Mouse (Mus musculus) heart, postnatal 0 days (tissue): Measurements from ENCODE around the gene Nudt7. TPM values are rescaled to one million over a fixed set of nuclear protein-coding genes. Genes with fewer than 3 reads are reported as not detected.

Source experiments
- ATAC-seq: fragments of 200-750 bp; cut with Nextera tagmentation; 2 replicates; pipeline ENCODE4 v1.8.0; 2017; ENCODE audit warnings: low read depth, moderate number of reproducible peaks, moderate library complexity; ENCODE audit not compliant: insufficient read depth
- DNase-seq: peaks from one replicate; pipeline ENCODE4 v3.0.0-alpha.2; 2016; ENCODE audit warnings: low spot score
- H3K27ac ChIP-seq: fragments of 300-500 bp; sonication (generic); 2 replicates; pipeline ENCODE4 v1.5.1; 2014; ENCODE audit warnings: low read depth, mild to moderate bottlenecking
- H3K27me3 ChIP-seq: fragments of 300-500 bp; sonication (generic); 2 replicates; pipeline ENCODE4 v1.6.1; 2014; ENCODE audit warnings: low read length, mixed read lengths; ENCODE audit not compliant: control insufficient read depth, insufficient read depth
- H3K36me3 ChIP-seq: fragments of 300-500 bp; sonication (generic); replicated peaks from 2 replicates; pipeline ENCODE4 v1.6.1; 2014; ENCODE audit warnings: low read length, mixed read lengths; ENCODE audit not compliant: control insufficient read depth, insufficient read depth
- H3K4me1 ChIP-seq: fragments of 300-500 bp; sonication (generic); 2 replicates; pipeline ENCODE4 v1.6.1; 2014; ENCODE audit warnings: antibody characterized with exemption; ENCODE audit not compliant: control insufficient read depth, insufficient read depth
- H3K4me2 ChIP-seq: fragments of 300-500 bp; sonication (generic); 2 replicates; pipeline ENCODE4 v1.6.1; 2014; ENCODE audit warnings: low read depth, mild to moderate bottlenecking, low read length, moderate library complexity
- H3K4me3 ChIP-seq: fragments of 300-500 bp; sonication (generic); 2 replicates; pipeline ENCODE4 v1.5.1; 2014; ENCODE audit warnings: low read depth, low read length
- H3K9ac ChIP-seq: fragments of 300-500 bp; sonication (generic); replicated peaks from 2 replicates; pipeline ENCODE4 v1.6.1; 2014; ENCODE audit warnings: low read depth, low read length, mixed read lengths
- H3K9me3 ChIP-seq: fragments of 300-500 bp; sonication (generic); replicated peaks from 2 replicates; pipeline ENCODE4 v1.6.1; 2016; ENCODE audit warnings: low read length; ENCODE audit not compliant: control insufficient read depth
- CTCF ChIP-seq: IDR thresholded peaks from 2 replicates; pipeline ENCODE4 v1.5.1; 2016; ENCODE audit warnings: antibody characterized with exemption, control low read depth, low read depth
- EP300 ChIP-seq: IDR thresholded peaks from 2 replicates; pipeline ENCODE4 v1.6.1; 2016; ENCODE audit warnings: antibody characterized with exemption, low read depth
- WGBS: fragments of 180-500 bp; shearing (Covaris S2); extraction: QIAGEN DNeasy Blood & Tissue Kit; methylation state at CpG from one replicate; pipeline ENCODE4 v1.1.7; 2014; 5-methylcytosine and 5-hydroxymethylcytosine counted together
- polyA plus RNA-seq: library from polyadenylated mRNA; unstranded; fragments of >200 nt; fragmentation: Nextera tagmentation; extraction: Ambion mirVana; gene quantifications from 2 replicates; pipeline ENCODE4 v1.2.1, GENCODE M21; 2015
- total RNA-seq: library from RNA; depleted of rRNA; stranded (reverse); fragments of >200 nt; gene quantifications from 2 replicates; pipeline ENCODE4 v1.2.3, GENCODE M21; 2014; ENCODE audit warnings: low replicate concordance; rRNA removed

The Nudt7 gene
- total and polyA plus RNA-seq, 2 experiments from 2014 or later, result 25.3 to 66.5 TPM

- TF ChIP-seq CTCF, result no peak
- TF ChIP-seq EP300, result no peak
- Histone ChIP-seq H3K9ac (no peak overlapping the region), H3K4me3 (no peak overlapping the region), H3K9me3 (no peaks in the 10 kb centered on the region), H3K4me2 (no peak overlapping the region), H3K4me1 (no peaks in the 10 kb centered on the region), H3K27ac (no peak overlapping the region), H3K27me3 (no peaks in the 10 kb centered on the region), H3K36me3 (no peaks in the 10 kb centered on the region)
- DNase-seq (no peak), ATAC-seq (no peak)
- 85% methylated on average over 6 of the region's 6 CpGs for WGBS
These were observed 31.2 kb downstream of the Nudt7 start for GRCm38 (mm10) chr8:114164444-114165096.

- TF ChIP-seq CTCF (no peak), EP300 (no peak)
- Histone ChIP-seq H3K9me3 (no peaks in the 10 kb centered on the region), H3K36me3 (no peaks in the 10 kb centered on the region), H3K27me3 (no peaks in the 10 kb centered on the region), H3K4me2 (no peak overlapping the region), H3K9ac (no peak overlapping the region), H3K27ac (no peak overlapping the region), H3K4me1 (no peaks in the 10 kb centered on the region), H3K4me3 (no peak overlapping the region)
- 73% methylated on average over 2 of the region's 2 CpGs for WGBS
- DNase-seq (no peak), ATAC-seq (no peak)
These were observed 32.4 kb downstream of the Nudt7 start for GRCm38 (mm10) chr8:114165741-114166140.

GRCm38 (mm10) chr8:114176721-114177120 lies 43.4 kb downstream of the Nudt7 start:
- Histone ChIP-seq H3K9ac (no peak overlapping the region), H3K4me3 (no peak overlapping the region), H3K4me2 (no peak overlapping the region), H3K36me3 (no peaks in the 10 kb centered on the region), H3K9me3 (no peaks in the 10 kb centered on the region), H3K4me1 (no peaks in the 10 kb centered on the region), H3K27me3 (no peaks in the 10 kb centered on the region), H3K27ac (no peak overlapping the region)
- no peak for TF ChIP-seq EP300
- ATAC-seq (no peak), DNase-seq (no peak)
- 63% methylated on average over 3 of the region's 3 CpGs for WGBS

DNA sequence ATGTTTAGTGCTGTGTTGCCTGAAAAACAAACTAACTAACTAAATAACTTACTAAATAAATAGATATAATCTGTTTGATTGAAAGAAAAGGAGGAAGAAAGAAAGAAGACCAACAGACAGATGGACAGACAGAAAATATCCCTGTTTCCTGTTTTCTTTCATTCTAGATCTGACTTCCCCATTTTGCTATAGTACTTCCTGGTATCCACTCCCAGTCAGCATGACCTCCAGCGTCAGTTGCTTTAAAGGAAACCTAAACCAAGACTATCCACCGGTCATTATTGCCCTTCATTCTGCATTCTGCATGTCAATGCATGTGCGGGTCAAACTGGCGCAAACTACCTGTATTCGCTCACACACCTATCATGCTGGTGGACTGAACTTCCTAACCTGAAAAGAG lies 60.0 kb downstream of the Nudt7 start:
- Histone ChIP-seq H3K9me3 (no peaks in the 10 kb centered on the region), H3K9ac (no peak overlapping the region), H3K4me2 (no peak overlapping the region), H3K4me3 (no peak overlapping the region), H3K4me1 (no peaks in the 10 kb centered on the region), H3K27ac (no peak overlapping the region), H3K36me3 (no peaks in the 10 kb centered on the region), H3K27me3 (no peaks in the 10 kb centered on the region)
- WGBS, result 80% methylated on average over 5 of the region's 5 CpGs
- no peak for DNase-seq
- TF ChIP-seq EP300 (no peak), CTCF (no peak)
- ATAC-seq, result no peak

GRCm38 (mm10) chr8:114198990-114199389 lies 65.6 kb downstream of the Nudt7 start:
- Histone ChIP-seq H3K36me3 (no peaks in the 10 kb centered on the region), H3K4me3 (no peak overlapping the region), H3K9ac (no peak overlapping the region), H3K9me3 (no peaks in the 10 kb centered on the region), H3K4me1 (no peaks in the 10 kb centered on the region), H3K27ac (no peak overlapping the region), H3K4me2 (no peak overlapping the region), H3K27me3 (peaks cover 5% of the 10 kb centered on the region; the same call in 1 of the 2 replicates)
- DNase-seq (no peak), ATAC-seq (no peak)
- TF ChIP-seq EP300 (no peak), CTCF (no peak)
- 31% methylated on average over 2 of the region's 2 CpGs for WGBS

Other genes starting within 250 kb of the Nudt7 start
- gene Vat1l, start 72.1 kb downstream of the Nudt7 start, total RNA-seq, result 0.27 and 1.2 TPM in 2 replicates
- 0.05 and 0.22 TPM in 2 replicates for gene Vat1l, start 72.1 kb downstream of the Nudt7 start, polyA plus RNA-seq